In the genomic region with DNA sequence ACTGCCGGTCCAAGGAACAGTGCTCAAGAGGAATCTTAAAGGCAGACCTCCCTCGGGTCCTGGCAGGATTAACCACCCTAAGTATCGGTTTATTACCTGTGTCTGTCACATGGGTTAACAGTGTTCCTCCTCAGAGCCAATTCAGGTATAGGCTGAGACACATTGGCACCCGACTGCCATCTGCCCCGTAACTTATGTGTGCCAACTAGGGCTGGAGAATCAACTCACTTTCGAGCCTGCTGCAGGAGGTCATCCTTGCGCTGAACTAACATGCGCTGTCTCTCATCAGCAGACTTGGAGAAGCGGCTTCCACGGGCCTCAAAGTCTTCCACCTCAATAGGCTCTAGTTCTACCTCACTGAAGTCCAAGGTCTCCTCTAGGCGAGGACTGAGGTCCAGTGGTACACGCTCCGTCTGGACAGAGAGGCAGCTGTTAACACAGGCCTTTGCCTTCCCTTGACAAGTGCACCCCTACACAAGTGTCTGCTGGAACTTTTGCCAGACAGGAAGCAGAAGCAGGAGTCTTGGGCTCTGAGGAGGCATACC, we compare ENCODE assay signal across 20 mouse cellular contexts. TPM values are rescaled to one million over a fixed set of nuclear protein-coding genes. Genes with fewer than 3 reads are reported as not detected.
DNase-seq lines count a peak whose midpoint lies in the region; ATAC-seq lines count a peak whose summit lies in the region.
"Had no signal": no experiment of that assay in that cellular context is flagged by ENCODE, and none has a peak within 500 bp of the region (broad histone marks: within the 10 kb centered on the region; RNA-seq: fewer than 3 reads in every experiment).

No protein-coding gene starts in this region.

- peak overlapping the region; percentile 69; the same call in 1 of the 2 replicates for H3K27ac ChIP-seq in liver, embryonic 13.5 days
- H3K27ac ChIP-seq: heart, embryonic 13.5 days; hindbrain, embryonic 14.5 days; kidney, postnatal 0 days; neural tube, embryonic 13.5 days had no signal

- WGBS in liver, embryonic 13.5 days (ENCODE audit: insufficient replicate concordance) = 87% methylated on average over 13 of the region's 13 CpGs

- H3K4me1 ChIP-seq in liver, embryonic 13.5 days (replicated peaks) = no peaks in the 10 kb centered on the region
- H3K4me1 ChIP-seq: heart, embryonic 13.5 days; neural tube, embryonic 13.5 days had no signal

- H3K27me3 ChIP-seq in liver, embryonic 13.5 days = no peaks in the 10 kb centered on the region
- H3K27me3 ChIP-seq: heart, embryonic 13.5 days; neural tube, embryonic 13.5 days had no signal

- no peaks in the 10 kb centered on the region for H3K9me3 ChIP-seq in liver, embryonic 13.5 days (replicated peaks)
- H3K9me3 ChIP-seq: heart, embryonic 13.5 days; neural tube, embryonic 13.5 days had no signal

- no peak overlapping the region for H3K4me3 ChIP-seq in liver, embryonic 13.5 days (replicated peaks)
- H3K4me3 ChIP-seq: heart, embryonic 13.5 days; neural tube, embryonic 13.5 days had no signal

- DNase-seq in gastrocnemius, postnatal 10 days = peak; percentile 2
- DNase-seq in gastrocnemius, adult 18-20 months (ENCODE audit: low spot score) = no peak
- peak; percentile 32 for DNase-seq in testis, postnatal 10 days (ENCODE audit: low spot score)
- no peak for DNase-seq in testis, postnatal 14 days (ENCODE audit: low spot score)
- no peak for DNase-seq in liver, embryonic 13.5 days
- DNase-seq in embryo, embryonic 10 days (ENCODE audit: low spot score) = no peak
- DNase-seq in Muller cell, postnatal 12 days (ENCODE audit: inconsistent ontology term) = no peak
- DNase-seq: heart, postnatal 36 days; kidney, adult 18-20 months; layer of hippocampus, postnatal 36 days; lung, postnatal 10 days; midbrain, embryonic 14.5 days; right cerebral cortex, adult 18-20 months; spleen, adult 18-20 months; thymus, adult 18-20 months had no signal

- ATAC-seq in liver, embryonic 13.5 days (ENCODE audit: low read depth) = no peak
- ATAC-seq: forebrain, embryonic 14.5 days had no signal

- peaks cover 88% of the 10 kb centered on the region for H3K36me3 ChIP-seq in liver, embryonic 13.5 days

- H3K9ac ChIP-seq in liver, embryonic 13.5 days = no peak overlapping the region
- H3K9ac ChIP-seq: heart, embryonic 13.5 days; hindbrain, embryonic 14.5 days; neural tube, embryonic 13.5 days had no signal

- no peak overlapping the region for H3K4me2 ChIP-seq in liver, embryonic 13.5 days
- H3K4me2 ChIP-seq: heart, embryonic 13.5 days; hindbrain, embryonic 14.5 days; neural tube, embryonic 13.5 days had no signal

RNA-seq across cellular contexts. Expression of a gene that starts 38.7 kb away (rescaled TPM):
- 10 to 100 TPM; 81.5 to 82.3 TPM for total RNA-seq in gastrocnemius, postnatal 10 days (2021)
- total RNA-seq in gastrocnemius, adult 18-20 months (2021) = 100 to 1,000 TPM; 106 to 122 TPM
- polyA plus RNA-seq in liver, embryonic 13.5 days (2015; fragmentation: Nextera tagmentation; extraction: Ambion mirVana) = 44.1 and 45.6 TPM in 2 replicates

Comparison
In these comparisons a context has a peak if more than half of its experiments do, and no peak if none do; other contexts are left out.
1. DNase-seq: peak in gastrocnemius, postnatal 10 days (single experiment) and testis, postnatal 10 days (single experiment); none in gastrocnemius, adult 18-20 months (single experiment), testis, postnatal 14 days (single experiment), liver, embryonic 13.5 days (single experiment), embryo, embryonic 10 days (single experiment) and Muller cell, postnatal 12 days (single experiment).